Mouse (Mus musculus) cortical plate, adult 2 months (tissue): Measurements from ENCODE around the gene Crim1.

Experiments used
- CTCF ChIP-seq: fragments of 200-500 bp; IDR thresholded peaks from 2 replicates; pipeline ENCODE4 v1.5.1; 2011; ENCODE audit warnings: mild to moderate bottlenecking, control low read depth, low read length; ENCODE audit not compliant: insufficient read depth; ENCODE audit errors: extremely low read depth
- POLR2A ChIP-seq: fragments of 200-500 bp; IDR thresholded peaks from 2 replicates; pipeline ENCODE4 v1.6.1; 2011; ENCODE audit warnings: mild to moderate bottlenecking, low read length, control low read depth; ENCODE audit not compliant: insufficient read depth; ENCODE audit errors: extremely low read depth

GRCm38 (mm10) chr17:78364555-78365302, 164.7 kb downstream of the Crim1 start:
- TF ChIP-seq CTCF: no peak
- TF ChIP-seq POLR2A: no peak
